Mouse (Mus musculus): ENCODE measurements at regions not wholly inside any gene's neighbourhood (a gene's known extent, or its start where the extent isn't known, plus 50 kb on each side); places are given as distances from the start of the nearest gene placed in this dataset.

DNA sequence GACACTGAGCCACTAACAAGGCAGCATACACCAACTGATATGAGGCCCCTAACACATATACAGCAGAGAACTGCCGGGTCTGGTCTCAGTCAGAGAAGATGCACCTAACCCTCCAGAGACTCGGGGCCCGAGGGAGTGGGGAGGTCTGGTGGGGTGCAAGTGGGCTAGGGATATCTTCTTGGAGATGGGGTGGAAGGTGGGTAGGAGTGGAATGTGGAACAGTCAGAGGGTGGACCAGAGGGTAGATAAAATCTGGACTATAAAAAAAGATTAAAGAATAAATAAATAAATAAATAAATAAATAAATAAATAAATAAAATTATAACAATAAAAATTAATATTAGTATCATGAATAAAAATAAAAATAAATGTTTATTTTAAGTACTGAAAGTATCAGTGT is 598.2 kb downstream of the Cenpc1 start:
- no peaks in the 10 kb centered on the region for H3K4me1 ChIP-seq (replicated peaks; ENCODE audit: control insufficient read depth, insufficient read depth, low read length)
- no peaks in the 10 kb centered on the region for H3K27me3 ChIP-seq (ENCODE audit: control insufficient read depth, insufficient read depth, low read length)
- TF ChIP-seq POLR2A (IDR thresholded peaks at IDR 0.05; ENCODE audit: control insufficient read depth, extremely low read depth, insufficient read depth, low read length, poor library complexity) (no peak), CTCF (IDR thresholded peaks at IDR 0.05; ENCODE audit: borderline replicate concordance, control insufficient read depth, extremely low read depth, insufficient read depth, low read length, poor library complexity) (no peak)
- DNase-seq, result no peak
- H3K4me3 ChIP-seq (ENCODE audit: control insufficient read depth, insufficient read depth, low read length), result no peak overlapping the region
- H3K36me3 ChIP-seq (ENCODE audit: control insufficient read depth, insufficient read depth, low read length), result no peaks in the 10 kb centered on the region
- 91% methylated on average over 3 of the region's 3 CpGs for WGBS
- H3K27ac ChIP-seq (ENCODE audit: control insufficient read depth, insufficient read depth, low read length), result no peak overlapping the region
